Mouse (Mus musculus) stomach, postnatal 0 days (tissue): Measurements from ENCODE around the gene Defb6.

Experiments
- CTCF ChIP-seq: IDR thresholded peaks from 2 replicates; pipeline ENCODE4 v1.5.1; 2016; ENCODE audit warnings: antibody characterized with exemption, low read depth, mild to moderate bottlenecking, moderate library complexity
- EP300 ChIP-seq: optimal IDR thresholded peaks from 2 replicates; pipeline ENCODE3; 2016; ENCODE audit warnings: antibody characterized with exemption

DNA sequence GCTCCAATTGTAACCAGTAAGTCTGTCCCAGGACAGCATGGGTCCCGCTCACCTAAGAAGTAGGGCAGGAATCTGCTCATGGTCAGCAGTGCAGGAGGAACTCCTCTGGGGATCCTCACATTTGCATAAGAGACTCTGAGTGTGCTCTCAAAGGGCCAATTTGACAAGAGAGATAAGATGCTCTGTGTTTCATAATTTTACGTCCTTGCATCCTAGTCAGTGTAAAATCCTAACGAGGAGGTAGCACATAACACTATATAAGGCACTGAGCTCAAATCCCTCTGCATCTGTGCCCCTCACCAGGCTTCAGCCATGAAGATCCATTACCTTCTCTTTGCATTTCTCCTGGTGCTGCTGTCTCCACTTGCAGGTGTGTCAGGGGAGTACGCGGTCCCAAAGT is 22.0 kb downstream of the Defb6 start, which contains the start of gene Defb5:
- TF ChIP-seq CTCF (no peak), EP300 (no peak)
